In the genomic region with DNA sequence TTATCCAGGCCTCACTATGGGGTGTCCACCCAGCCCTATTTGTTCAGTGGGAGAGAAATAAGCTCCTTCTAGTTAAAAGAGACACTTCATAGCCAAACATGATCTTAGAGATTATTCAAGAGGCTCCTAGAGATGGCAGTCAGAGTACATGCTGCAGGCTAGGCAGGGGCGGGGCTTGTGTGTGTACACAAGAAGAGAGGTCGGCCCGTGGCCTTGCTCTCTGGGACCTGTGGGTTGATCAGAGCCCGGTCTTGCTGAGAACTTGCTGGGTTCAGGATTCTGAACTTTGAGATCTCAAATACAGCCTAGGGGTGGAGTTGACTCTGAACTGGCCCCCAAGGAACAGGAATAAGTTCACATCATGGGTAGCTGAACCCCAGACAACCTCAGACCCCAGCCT, we compare ENCODE assay signal across 28 mouse cellular contexts. TPM values are rescaled to one million over a fixed set of nuclear protein-coding genes. Genes with fewer than 3 reads are reported as not detected.
DNase-seq lines count a peak whose midpoint lies in the region; ATAC-seq lines count a peak whose summit lies in the region.
"Had no signal": no experiment of that assay in that cellular context is flagged by ENCODE, and none has a peak within 500 bp of the region (broad histone marks: within the 10 kb centered on the region; RNA-seq: fewer than 3 reads in every experiment).

No protein-coding gene starts in this region.

- no peak for ATAC-seq in liver, embryonic 12.5 days
- ATAC-seq in liver, embryonic 13.5 days (ENCODE audit: low read depth), result peak; percentile 26; the same call in 1 of the 2 replicates
- ATAC-seq in liver, embryonic 16.5 days (ENCODE audit: low read depth), result peak; percentile 39; the same call in 1 of the 2 replicates
- ATAC-seq: activated CD4-positive, CD25-positive, alpha-beta regulatory T cell, adult 4 months; CD4-positive, CD25-positive, alpha-beta regulatory T cell, adult 4 months; forebrain, embryonic 14.5 days; forebrain, embryonic 16.5 days; Patski had no signal

- H3K9ac ChIP-seq in liver, embryonic 12.5 days, result no peak overlapping the region
- no peak overlapping the region for H3K9ac ChIP-seq in liver, embryonic 13.5 days
- H3K9ac ChIP-seq in liver, embryonic 16.5 days (ENCODE audit: low read depth, low read length), result no peak overlapping the region
- H3K9ac ChIP-seq: embryonic facial prominence, embryonic 13.5 days; embryonic facial prominence, embryonic 15.5 days; forebrain, embryonic 12.5 days had no signal

- no peak overlapping the region for H3K4me3 ChIP-seq in liver, embryonic 12.5 days
- H3K4me3 ChIP-seq in liver, embryonic 13.5 days (replicated peaks), result no peak overlapping the region
- no peak overlapping the region for H3K4me3 ChIP-seq in liver, embryonic 16.5 days (ENCODE audit: low read depth, low read length)
- H3K4me3 ChIP-seq: embryonic facial prominence, embryonic 13.5 days; embryonic facial prominence, embryonic 15.5 days; erythroblast, embryonic 14.5 days; forebrain, embryonic 10.5 days; forebrain, embryonic 12.5 days had no signal

- DNase-seq in liver, result peak; percentile 53
- no peak for DNase-seq in liver, embryonic 13.5 days
- DNase-seq in urinary bladder, postnatal 4 days (ENCODE audit: low spot score in 2 of 2), result no peak
- no peak for DNase-seq in urinary bladder, postnatal 25 days (ENCODE audit: low spot score)
- DNase-seq: adrenal gland, adult 2 months; adrenal gland, postnatal 10 days; adrenal gland, postnatal 25 days; B cell, adult 2 months; cerebellum, adult 11 months; cerebellum, adult 18-20 months; cerebellum, adult 8-10 months; cerebellum, adult 9-11 months; cerebellum, postnatal 14 days; cerebellum, postnatal 36 days; embryo, embryonic 11 days had no signal

- no peak overlapping the region for H3K4me2 ChIP-seq in liver, embryonic 12.5 days
- H3K4me2 ChIP-seq in liver, embryonic 13.5 days, result no peak overlapping the region
- no peak overlapping the region for H3K4me2 ChIP-seq in liver, embryonic 16.5 days (ENCODE audit: low read depth, low read length)
- H3K4me2 ChIP-seq: embryonic facial prominence, embryonic 13.5 days; embryonic facial prominence, embryonic 15.5 days; forebrain, embryonic 12.5 days had no signal

- H3K27me3 ChIP-seq in liver, embryonic 12.5 days (replicated peaks), result no peaks in the 10 kb centered on the region
- no peaks in the 10 kb centered on the region for H3K27me3 ChIP-seq in liver, embryonic 13.5 days
- no peaks in the 10 kb centered on the region for H3K27me3 ChIP-seq in liver, embryonic 16.5 days (ENCODE audit: control insufficient read depth, insufficient read depth, low read depth, low read length)
- H3K27me3 ChIP-seq: embryonic facial prominence, embryonic 13.5 days; embryonic facial prominence, embryonic 15.5 days had no signal

- no peaks in the 10 kb centered on the region for H3K36me3 ChIP-seq in liver, embryonic 12.5 days
- no peaks in the 10 kb centered on the region for H3K36me3 ChIP-seq in liver, embryonic 13.5 days
- H3K36me3 ChIP-seq in liver, embryonic 16.5 days (ENCODE audit: control insufficient read depth, insufficient read depth), result no peaks in the 10 kb centered on the region
- H3K36me3 ChIP-seq: embryonic facial prominence, embryonic 13.5 days; embryonic facial prominence, embryonic 15.5 days; forebrain, embryonic 10.5 days; forebrain, embryonic 12.5 days; G1E had no signal

- H3K27ac ChIP-seq in liver, embryonic 12.5 days, result no peak overlapping the region
- H3K27ac ChIP-seq in liver, embryonic 13.5 days, result no peak overlapping the region
- H3K27ac ChIP-seq in liver, embryonic 16.5 days (ENCODE audit: low read length), result no peak overlapping the region
- H3K27ac ChIP-seq: embryonic facial prominence, embryonic 13.5 days; embryonic facial prominence, embryonic 15.5 days; forebrain, embryonic 10.5 days; forebrain, embryonic 12.5 days had no signal

- no peaks in the 10 kb centered on the region for H3K9me3 ChIP-seq in liver, embryonic 12.5 days (replicated peaks)
- no peaks in the 10 kb centered on the region for H3K9me3 ChIP-seq in liver, embryonic 13.5 days (replicated peaks)
- no peaks in the 10 kb centered on the region for H3K9me3 ChIP-seq in liver, embryonic 16.5 days (replicated peaks; ENCODE audit: control insufficient read depth, low read length)
- H3K9me3 ChIP-seq: embryonic facial prominence, embryonic 13.5 days; embryonic facial prominence, embryonic 15.5 days; forebrain, embryonic 10.5 days; forebrain, embryonic 12.5 days; G1E had no signal

- no peaks in the 10 kb centered on the region for H3K4me1 ChIP-seq in liver, embryonic 12.5 days
- peaks cover 6% of the 10 kb centered on the region for H3K4me1 ChIP-seq in liver, embryonic 13.5 days (replicated peaks)
- no peaks in the 10 kb centered on the region; the same call in 1 of the 2 replicates for H3K4me1 ChIP-seq in liver, embryonic 16.5 days (ENCODE audit: control insufficient read depth, low read depth, low read length)
- H3K4me1 ChIP-seq: embryonic facial prominence, embryonic 13.5 days; embryonic facial prominence, embryonic 15.5 days had no signal

- 54% methylated on average over 4 of the region's 4 CpGs for WGBS in liver, embryonic 12.5 days (ENCODE audit: insufficient replicate concordance)
- WGBS in liver, embryonic 13.5 days (ENCODE audit: insufficient replicate concordance), result 55% methylated on average over 4 of the region's 4 CpGs
- 54% methylated on average over 4 of the region's 4 CpGs for WGBS in liver, embryonic 16.5 days (ENCODE audit: insufficient replicate concordance)

RNA-seq across cellular contexts. Expression of a gene that starts 53.6 kb away (rescaled TPM):
- polyA plus RNA-seq in liver, embryonic 12.5 days (2016; fragmentation: Nextera tagmentation; extraction: Ambion mirVana), result 257 and 271 TPM in 2 replicates
- polyA plus RNA-seq in liver, embryonic 13.5 days (2015; fragmentation: Nextera tagmentation; extraction: Ambion mirVana), result 200 and 222 TPM in 2 replicates
- 119 and 125 TPM in 2 replicates for polyA plus RNA-seq in liver, embryonic 16.5 days (2015; fragmentation: Nextera tagmentation; extraction: Ambion mirVana)
